Mouse (Mus musculus) heart, embryonic 16.5 days (tissue): Measurements from ENCODE around the gene Il18rap. TPM values are rescaled to one million over a fixed set of nuclear protein-coding genes. Genes with fewer than 3 reads are reported as not detected.

ENCODE experiments used
- ATAC-seq: fragments of 200-750 bp; cut with Nextera tagmentation; replicated peaks from 2 replicates; pipeline ENCODE4 v1.8.0; 2017; ENCODE audit warnings: moderate number of reproducible peaks; ENCODE audit not compliant: insufficient read depth, low FRiP score; ENCODE audit errors: extremely low read depth
- H3K27ac ChIP-seq: fragments of 300-500 bp; sonication (generic); 2 replicates; pipeline ENCODE4 v1.5.1; 2014; ENCODE audit warnings: mild to moderate bottlenecking, low read length, control low read depth, moderate library complexity
- H3K27me3 ChIP-seq: fragments of 300-500 bp; sonication (generic); 2 replicates; pipeline ENCODE4 v1.6.1; 2014; ENCODE audit warnings: low read length, mixed read lengths; ENCODE audit not compliant: control insufficient read depth, insufficient read depth
- H3K36me3 ChIP-seq: fragments of 300-500 bp; sonication (generic); 2 replicates; pipeline ENCODE4 v1.6.1; 2014; ENCODE audit not compliant: control insufficient read depth, insufficient read depth
- H3K4me1 ChIP-seq: fragments of 300-500 bp; sonication (generic); 2 replicates; pipeline ENCODE4 v1.6.1; 2014; ENCODE audit warnings: low read length, mixed read lengths; ENCODE audit not compliant: control insufficient read depth, insufficient read depth
- H3K4me2 ChIP-seq: fragments of 300-500 bp; sonication (generic); 2 replicates; pipeline ENCODE4 v1.6.1; 2014; ENCODE audit warnings: low read depth, mild to moderate bottlenecking, control low read depth, low read length
- H3K4me3 ChIP-seq: fragments of 300-500 bp; sonication (generic); 2 replicates; pipeline ENCODE4 v1.5.1; 2014; ENCODE audit warnings: mild to moderate bottlenecking, control low read depth, low read length
- H3K9ac ChIP-seq: fragments of 300-500 bp; sonication (generic); 2 replicates; pipeline ENCODE4 v1.6.1; 2014; ENCODE audit warnings: low read length, control low read depth
- H3K9me3 ChIP-seq: fragments of 300-500 bp; sonication (generic); replicated peaks from 2 replicates; pipeline ENCODE4 v1.6.1; 2016; ENCODE audit warnings: low read length; ENCODE audit not compliant: control insufficient read depth
- WGBS: fragments of 180-500 bp; shearing (Covaris S2); extraction: QIAGEN DNeasy Blood & Tissue Kit; methylation state at CpG from one replicate; pipeline ENCODE4 v1.1.7; 2014; 5-methylcytosine and 5-hydroxymethylcytosine counted together
- polyA plus RNA-seq: library from polyadenylated mRNA; unstranded; fragments of >200 nt; fragmentation: Nextera tagmentation; extraction: Ambion mirVana; gene quantifications from 2 replicates; pipeline ENCODE4 v1.2.1, GENCODE M21; 2015

Gene Il18rap
- polyA plus RNA-seq, 1 experiment from 2014 or later: 0.41 TPM

- H3K9me3 ChIP-seq: no peaks in the 10 kb centered on the region
- no peaks in the 10 kb centered on the region for H3K27me3 ChIP-seq
- H3K4me2 ChIP-seq: no peak overlapping the region
- WGBS: 59% methylated on average over 4 of the region's 4 CpGs
- ATAC-seq: no peak
- no peaks in the 10 kb centered on the region for H3K36me3 ChIP-seq
- no peak overlapping the region for H3K27ac ChIP-seq
- no peaks in the 10 kb centered on the region for H3K4me1 ChIP-seq
- no peak overlapping the region for H3K4me3 ChIP-seq
- H3K9ac ChIP-seq: no peak overlapping the region
These were observed 38.4 kb upstream of the Il18rap start for GRCm38 (mm10) chr1:40476756-40477155.

DNA sequence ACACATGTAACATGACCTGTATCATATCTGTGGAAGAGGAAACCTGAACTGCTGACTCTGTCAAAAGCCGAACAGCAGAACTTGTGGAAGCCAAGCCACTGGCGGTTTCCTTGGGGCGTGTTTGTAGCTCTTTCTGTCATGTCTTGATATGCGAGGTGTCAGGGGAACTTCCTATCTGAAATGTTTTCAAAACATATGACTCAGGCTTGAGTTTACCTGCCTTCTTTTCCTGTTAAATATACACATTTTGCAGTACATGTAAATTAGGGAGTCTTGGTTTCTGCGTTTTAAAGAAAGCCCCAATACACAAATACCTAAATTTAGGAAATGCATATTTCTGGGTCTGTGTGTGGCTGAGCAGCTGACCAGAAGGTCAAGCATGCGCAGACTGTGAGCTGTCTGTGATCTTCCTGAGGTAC, 35.6 kb upstream of the Il18rap start:
- Histone ChIP-seq H3K4me3 (no peak overlapping the region), H3K4me1 (no peaks in the 10 kb centered on the region), H3K27ac (no peak overlapping the region), H3K27me3 (no peaks in the 10 kb centered on the region), H3K9me3 (no peaks in the 10 kb centered on the region), H3K4me2 (no peak overlapping the region), H3K9ac (no peak overlapping the region), H3K36me3 (no peaks in the 10 kb centered on the region)
- WGBS: 58% methylated on average over 6 of the region's 6 CpGs
- ATAC-seq: no peak

GRCm38 (mm10) chr1:40494594-40494993, 20.6 kb upstream of the Il18rap start:
- Histone ChIP-seq H3K4me3 (no peak overlapping the region), H3K36me3 (no peaks in the 10 kb centered on the region), H3K27me3 (no peaks in the 10 kb centered on the region), H3K9me3 (no peaks in the 10 kb centered on the region), H3K9ac (no peak overlapping the region), H3K4me2 (no peak overlapping the region), H3K27ac (no peak overlapping the region), H3K4me1 (no peaks in the 10 kb centered on the region)
- 72% methylated on average over 4 of the region's 4 CpGs for WGBS
- ATAC-seq: no peak

DNA sequence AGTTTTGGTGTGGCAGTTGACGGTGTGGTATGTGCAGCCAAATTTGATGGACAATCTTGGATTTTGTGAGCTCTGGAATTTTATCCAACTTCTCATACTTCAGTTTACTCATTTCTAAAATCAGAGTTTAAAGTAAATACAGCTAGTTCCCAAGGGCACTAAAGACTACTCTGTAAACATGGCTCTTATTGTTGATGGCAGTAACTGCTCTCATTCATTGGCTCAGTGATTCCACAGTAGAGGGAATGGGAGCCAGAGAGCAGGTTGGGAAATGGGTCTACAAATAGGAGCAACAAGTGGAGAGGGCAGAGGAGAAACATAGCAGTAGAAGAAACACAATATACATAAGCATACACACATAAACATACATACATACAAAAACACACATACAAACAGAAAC, 15.5 kb upstream of the Il18rap start:
- 84% methylated on average over 1 of the region's 1 CpGs for WGBS
- ATAC-seq: no peak
- H3K27ac ChIP-seq: no peak overlapping the region
- H3K4me2 ChIP-seq: no peak overlapping the region
- no peak overlapping the region for H3K4me3 ChIP-seq
- no peaks in the 10 kb centered on the region for H3K4me1 ChIP-seq
- no peaks in the 10 kb centered on the region for H3K27me3 ChIP-seq
- H3K9me3 ChIP-seq: no peaks in the 10 kb centered on the region
- no peaks in the 10 kb centered on the region for H3K36me3 ChIP-seq
- H3K9ac ChIP-seq: no peak overlapping the region

- no peak for ATAC-seq
- WGBS: 78% methylated on average over 4 of the region's 4 CpGs
- Histone ChIP-seq H3K27me3 (no peaks in the 10 kb centered on the region), H3K27ac (no peak overlapping the region), H3K4me1 (no peaks in the 10 kb centered on the region), H3K4me3 (no peak overlapping the region), H3K36me3 (no peaks in the 10 kb centered on the region), H3K4me2 (no peak overlapping the region), H3K9me3 (no peaks in the 10 kb centered on the region), H3K9ac (no peak overlapping the region)
These were observed 14.0 kb upstream of the Il18rap start for GRCm38 (mm10) chr1:40501126-40501525.

GRCm38 (mm10) chr1:40501546-40502398, 13.4 kb upstream of the Il18rap start:
- no peak overlapping the region for H3K4me2 ChIP-seq
- no peaks in the 10 kb centered on the region for H3K27me3 ChIP-seq
- H3K4me1 ChIP-seq: no peaks in the 10 kb centered on the region
- no peak for ATAC-seq
- H3K9me3 ChIP-seq: no peaks in the 10 kb centered on the region
- no peak overlapping the region for H3K4me3 ChIP-seq
- H3K36me3 ChIP-seq: no peaks in the 10 kb centered on the region
- WGBS: 75% methylated on average over 11 of the region's 11 CpGs
- no peak overlapping the region for H3K27ac ChIP-seq
- no peak overlapping the region for H3K9ac ChIP-seq

DNA sequence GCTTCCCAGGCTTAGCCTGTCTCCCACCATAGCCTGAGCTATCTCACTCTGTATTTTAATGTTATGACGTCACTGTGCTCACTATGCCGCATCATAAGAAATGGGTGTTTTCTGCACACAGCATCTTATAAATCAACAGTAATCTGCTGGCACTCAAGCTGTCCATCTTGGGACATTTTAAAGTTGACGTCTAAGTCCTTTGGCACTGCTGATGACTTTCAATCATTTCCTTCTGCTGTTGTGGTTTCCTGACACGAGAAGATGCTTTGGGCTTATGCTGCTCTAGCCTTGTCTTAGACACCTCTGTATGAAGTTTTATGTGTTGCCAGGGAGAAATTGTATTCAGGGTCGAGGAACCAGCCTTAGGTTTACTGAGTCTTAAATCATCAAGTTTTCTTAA, 10.6 kb upstream of the Il18rap start:
- WGBS: 68% methylated on average over 5 of the region's 5 CpGs
- no peaks in the 10 kb centered on the region for H3K4me1 ChIP-seq
- no peaks in the 10 kb centered on the region for H3K36me3 ChIP-seq
- no peak for ATAC-seq
- no peak overlapping the region for H3K4me2 ChIP-seq
- no peak overlapping the region for H3K4me3 ChIP-seq
- no peak overlapping the region for H3K9ac ChIP-seq
- no peaks in the 10 kb centered on the region for H3K27me3 ChIP-seq
- no peak overlapping the region for H3K27ac ChIP-seq
- no peaks in the 10 kb centered on the region for H3K9me3 ChIP-seq

DNA sequence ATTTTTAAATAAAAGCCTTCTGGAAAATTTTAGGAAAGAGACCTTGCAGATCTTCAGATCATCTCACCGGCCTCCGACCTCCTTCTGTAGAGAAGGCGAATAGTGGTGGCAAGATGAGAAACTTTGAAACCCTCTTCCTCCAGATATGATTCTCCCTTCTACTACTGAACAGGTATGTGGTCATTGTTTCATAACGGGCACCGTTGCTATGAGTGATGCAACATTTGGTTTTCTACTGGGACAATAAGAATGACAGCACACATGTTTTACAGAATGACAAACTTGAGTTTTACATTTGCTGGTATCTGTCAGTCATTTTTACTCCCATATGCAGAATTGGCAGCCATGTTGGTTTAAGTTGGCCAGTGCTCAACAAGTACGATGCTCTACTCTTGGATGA, 1.2 kb downstream of the Il18rap start:
- Histone ChIP-seq H3K9ac (no peak overlapping the region), H3K4me1 (no peaks in the 10 kb centered on the region), H3K9me3 (no peaks in the 10 kb centered on the region), H3K27me3 (no peaks in the 10 kb centered on the region), H3K4me3 (no peak overlapping the region), H3K36me3 (no peaks in the 10 kb centered on the region), H3K4me2 (no peak overlapping the region), H3K27ac (no peak overlapping the region)
- WGBS: 87% methylated on average over 6 of the region's 6 CpGs
- ATAC-seq: no peak

DNA sequence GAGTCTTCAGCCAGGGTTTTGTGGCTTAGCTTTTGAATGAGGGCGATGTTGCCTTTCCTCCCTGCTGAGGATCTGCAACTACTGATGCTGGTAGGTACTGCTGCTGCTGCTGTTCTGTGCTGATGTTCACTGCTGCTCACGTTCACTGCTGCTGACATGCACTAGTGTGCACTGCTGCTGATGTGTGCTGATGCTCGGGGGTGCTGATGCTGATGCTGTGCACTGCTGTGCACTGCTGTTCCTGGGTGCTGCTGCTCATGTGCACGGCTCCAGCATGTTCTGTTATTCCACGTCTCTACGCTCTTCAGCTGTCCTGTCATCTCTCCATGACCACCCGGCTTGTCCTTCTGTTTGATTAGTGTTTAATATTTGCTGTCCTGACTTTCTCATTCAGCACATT, 7.8 kb downstream of the Il18rap start:
- H3K36me3 ChIP-seq: no peaks in the 10 kb centered on the region
- 77% methylated on average over 7 of the region's 7 CpGs for WGBS
- ATAC-seq: no peak

More for the DNA sequence above, 7.8 kb downstream of the Il18rap start:
- Histone ChIP-seq H3K27me3 (no peaks in the 10 kb centered on the region), H3K4me3 (no peak overlapping the region), H3K4me1 (no peaks in the 10 kb centered on the region), H3K4me2 (no peak overlapping the region), H3K27ac (no peak overlapping the region), H3K9me3 (no peaks in the 10 kb centered on the region), H3K9ac (no peak overlapping the region)
